Mouse (Mus musculus): ENCODE measurements at regions not wholly inside any gene's neighbourhood (a gene's known extent, or its start where the extent isn't known, plus 50 kb on each side); places are given as distances from the start of the nearest gene placed in this dataset.

DNA sequence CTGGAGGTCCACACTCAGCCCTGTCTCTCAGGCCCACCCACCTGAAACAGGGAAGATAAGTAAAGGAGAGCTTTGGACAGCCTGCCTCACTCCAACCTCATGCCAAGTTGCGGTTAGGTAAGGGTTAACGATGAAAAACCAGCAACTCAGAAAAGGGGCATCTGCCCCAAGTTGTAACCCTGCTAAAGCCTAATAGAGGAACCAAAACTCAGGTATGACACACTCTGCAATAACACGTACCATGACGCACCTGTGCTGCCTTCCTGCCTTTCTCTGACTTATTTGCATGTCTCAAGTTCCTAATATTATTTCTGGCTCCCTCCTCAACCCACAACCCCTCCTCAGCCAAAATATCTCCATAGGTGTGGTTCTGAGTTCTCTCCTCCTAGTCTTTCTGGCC lies 94.9 kb upstream of the Slc44a1 start:
- TF ChIP-seq POLR2A (IDR thresholded peaks at IDR 0.05; ENCODE audit: borderline replicate concordance, extremely low read depth, insufficient read depth, insufficient read length, poor library complexity, severe bottlenecking), result no peak
- TF ChIP-seq CTCF (IDR thresholded peaks at IDR 0.05; ENCODE audit: borderline replicate concordance, extremely low read depth, insufficient read depth, insufficient read length), result no peak

Measured in brain, embryonic 14.5 days (tissue).